Mouse (Mus musculus) embryonic facial prominence, embryonic 12.5 days (tissue): Measurements from ENCODE around the gene Lbh. TPM values are rescaled to one million over a fixed set of nuclear protein-coding genes. Genes with fewer than 3 reads are reported as not detected.

Experiments
- ATAC-seq: fragments of 200-750 bp; cut with Nextera tagmentation; 2 replicates; pipeline ENCODE4 v1.8.0; 2017; ENCODE audit not compliant: insufficient number of reproducible peaks, insufficient read depth, low FRiP score, low TSS enrichment
- H3K27ac ChIP-seq: fragments of 300-500 bp; sonication (generic); 2 replicates; pipeline ENCODE4 v1.5.1; 2016; ENCODE audit warnings: mild to moderate bottlenecking
- H3K27me3 ChIP-seq: fragments of 300-500 bp; sonication (generic); 2 replicates; pipeline ENCODE4 v1.6.1; 2016; ENCODE audit warnings: mild to moderate bottlenecking, moderate library complexity
- H3K36me3 ChIP-seq: fragments of 300-500 bp; sonication (generic); 2 replicates; pipeline ENCODE4 v1.6.1; 2016; ENCODE audit warnings: mild to moderate bottlenecking
- H3K4me1 ChIP-seq: fragments of 300-500 bp; sonication (generic); 2 replicates; pipeline ENCODE4 v1.6.1; 2016
- H3K4me2 ChIP-seq: fragments of 300-500 bp; sonication (generic); replicated peaks from 2 replicates; pipeline ENCODE4 v1.6.1; 2016; ENCODE audit warnings: mild to moderate bottlenecking, moderate library complexity
- H3K4me3 ChIP-seq: fragments of 300-500 bp; sonication (generic); 2 replicates; pipeline ENCODE4 v1.5.1; 2016; ENCODE audit warnings: mild to moderate bottlenecking
- H3K9ac ChIP-seq: fragments of 300-500 bp; sonication (generic); 2 replicates; pipeline ENCODE4 v1.6.1; 2016; ENCODE audit warnings: mild to moderate bottlenecking, moderate library complexity
- H3K9me3 ChIP-seq: fragments of 300-500 bp; sonication (generic); 2 replicates; pipeline ENCODE4 v1.6.1; 2016; ENCODE audit warnings: mild to moderate bottlenecking, moderate library complexity
- WGBS: fragments of 180-500 bp; shearing (Covaris S2); methylation state at CpG from one replicate; pipeline ENCODE4 v1.1.7; 2016; 5-methylcytosine and 5-hydroxymethylcytosine counted together
- polyA plus RNA-seq: library from polyadenylated mRNA; unstranded; fragments of >200 nt; fragmentation: Nextera tagmentation; extraction: Ambion mirVana; gene quantifications from 2 replicates; pipeline ENCODE4 v1.2.1, GENCODE M21; 2016

The Lbh gene
- polyA plus RNA-seq, 1 experiment from 2014 or later: 2.1 TPM

GRCm38 (mm10) chr17:72926994-72927393 lies 8.9 kb downstream of the Lbh start:
- Histone ChIP-seq H3K4me2 (no peak overlapping the region), H3K36me3 (peaks cover 7% of the 10 kb centered on the region; the same call in 1 of the 2 replicates), H3K4me3 (no peak overlapping the region), H3K27ac (no peak overlapping the region), H3K27me3 (no peaks in the 10 kb centered on the region), H3K9ac (no peak overlapping the region), H3K4me1 (peaks cover 20% of the 10 kb centered on the region; the same call in 1 of the 2 replicates), H3K9me3 (no peaks in the 10 kb centered on the region)
- ATAC-seq: no peak
- WGBS: 88% methylated on average over 8 of the region's 8 CpGs

GRCm38 (mm10) chr17:72933116-72933515 lies 15.0 kb downstream of the Lbh start:
- Histone ChIP-seq H3K36me3 (peaks cover 16% of the 10 kb centered on the region; the same call in 1 of the 2 replicates), H3K27ac (no peak overlapping the region), H3K9me3 (0 out of 2 replicates have a peak, but pooled peaks cover 3% of the 10 kb centered on the region), H3K4me1 (peaks cover 4% of the 10 kb centered on the region; the same call in 1 of the 2 replicates), H3K9ac (no peak overlapping the region), H3K4me2 (no peak overlapping the region), H3K27me3 (no peaks in the 10 kb centered on the region), H3K4me3 (no peak overlapping the region)
- 95% methylated on average over 4 of the region's 4 CpGs for WGBS
- no peak for ATAC-seq

- Histone ChIP-seq H3K4me3 (no peak overlapping the region), H3K27ac (no peak overlapping the region), H3K9me3 (0 out of 2 replicates have a peak, but pooled peaks cover 3% of the 10 kb centered on the region), H3K9ac (no peak overlapping the region), H3K4me2 (no peak overlapping the region), H3K4me1 (peaks cover 4% of the 10 kb centered on the region; the same call in 1 of the 2 replicates), H3K36me3 (peaks cover 16% of the 10 kb centered on the region; the same call in 1 of the 2 replicates), H3K27me3 (no peaks in the 10 kb centered on the region)
- WGBS: 40% methylated on average over 2 of the region's 2 CpGs
- no peak for ATAC-seq
Measured at GRCm38 (mm10) chr17:72934146-72934545, 16.0 kb downstream of the Lbh start.

- H3K9me3 ChIP-seq: 0 out of 2 replicates have a peak, but pooled peaks cover 3% of the 10 kb centered on the region
- peaks cover 17% of the 10 kb centered on the region for H3K36me3 ChIP-seq
- WGBS: 39% methylated on average over 3 of the region's 3 CpGs
- no peak overlapping the region for H3K4me3 ChIP-seq
- no peak overlapping the region for H3K4me2 ChIP-seq
- H3K27me3 ChIP-seq: no peaks in the 10 kb centered on the region
- no peak for ATAC-seq
- H3K4me1 ChIP-seq: peaks cover 4% of the 10 kb centered on the region; the same call in 1 of the 2 replicates
- H3K27ac ChIP-seq: no peak overlapping the region
- H3K9ac ChIP-seq: no peak overlapping the region
Measured at GRCm38 (mm10) chr17:72934653-72935052, 16.5 kb downstream of the Lbh start.

GRCm38 (mm10) chr17:72935921-72936320 lies 17.8 kb downstream of the Lbh start:
- WGBS: 63% methylated on average over 7 of the region's 7 CpGs
- no peaks in the 10 kb centered on the region for H3K27me3 ChIP-seq
- no peak overlapping the region for H3K9ac ChIP-seq
- H3K27ac ChIP-seq: no peak overlapping the region
- H3K4me3 ChIP-seq: no peak overlapping the region
- ATAC-seq: no peak
- peaks cover 4% of the 10 kb centered on the region; the same call in 1 of the 2 replicates for H3K4me1 ChIP-seq
- 0 out of 2 replicates have a peak, but pooled peaks cover 10% of the 10 kb centered on the region for H3K9me3 ChIP-seq
- peaks cover 24% of the 10 kb centered on the region for H3K36me3 ChIP-seq
- H3K4me2 ChIP-seq: no peak overlapping the region

GRCm38 (mm10) chr17:72936336-72936735 lies 18.2 kb downstream of the Lbh start:
- H3K4me2 ChIP-seq: no peak overlapping the region
- peaks cover 4% of the 10 kb centered on the region; the same call in 1 of the 2 replicates for H3K4me1 ChIP-seq
- peaks cover 24% of the 10 kb centered on the region for H3K36me3 ChIP-seq
- no peak overlapping the region for H3K9ac ChIP-seq
- H3K9me3 ChIP-seq: 0 out of 2 replicates have a peak, but pooled peaks cover 10% of the 10 kb centered on the region
- H3K4me3 ChIP-seq: no peak overlapping the region
- H3K27me3 ChIP-seq: no peaks in the 10 kb centered on the region
- no peak overlapping the region for H3K27ac ChIP-seq
- WGBS: 80% methylated on average over 3 of the region's 3 CpGs
- ATAC-seq: no peak

GRCm38 (mm10) chr17:72937204-72937603 lies 19.1 kb downstream of the Lbh start:
- H3K36me3 ChIP-seq: peaks cover 29% of the 10 kb centered on the region
- H3K9ac ChIP-seq: no peak overlapping the region
- no peaks in the 10 kb centered on the region for H3K27me3 ChIP-seq
- H3K27ac ChIP-seq: no peak overlapping the region
- no peak overlapping the region for H3K4me3 ChIP-seq
- H3K4me2 ChIP-seq: no peak overlapping the region
- WGBS: 88% methylated on average over 9 of the region's 9 CpGs
- 0 out of 2 replicates have a peak, but pooled peaks cover 10% of the 10 kb centered on the region for H3K9me3 ChIP-seq
- ATAC-seq: no peak
- peaks cover 4% of the 10 kb centered on the region; the same call in 1 of the 2 replicates for H3K4me1 ChIP-seq

GRCm38 (mm10) chr17:72938026-72938795 lies 20.1 kb downstream of the Lbh start:
- peaks cover 4% of the 10 kb centered on the region; the same call in 1 of the 2 replicates for H3K4me1 ChIP-seq
- H3K27me3 ChIP-seq: no peaks in the 10 kb centered on the region
- ATAC-seq: no peak
- 89% methylated on average over 11 of the region's 11 CpGs for WGBS
- no peak overlapping the region for H3K9ac ChIP-seq
- H3K9me3 ChIP-seq: 0 out of 2 replicates have a peak, but pooled peaks cover 7% of the 10 kb centered on the region
- H3K4me2 ChIP-seq: no peak overlapping the region
- no peak overlapping the region for H3K4me3 ChIP-seq
- peaks cover 32% of the 10 kb centered on the region for H3K36me3 ChIP-seq
- peak overlapping the region; percentile 7; the same call in 1 of the 2 replicates for H3K27ac ChIP-seq

- 88% methylated on average over 15 of the region's 15 CpGs for whole genome bisulfite sequencing
- no peak for ATAC-seq
- no peaks in the 10 kb centered on the region for H3K27me3 ChIP-seq
- no peak overlapping the region for H3K4me2 ChIP-seq
- peaks cover 4% of the 10 kb centered on the region; the same call in 1 of the 2 replicates for H3K4me1 ChIP-seq
- H3K9ac ChIP-seq: no peak overlapping the region
- peaks cover 26% of the 10 kb centered on the region for H3K36me3 ChIP-seq
- H3K4me3 ChIP-seq: no peak overlapping the region
- H3K9me3 ChIP-seq: 0 out of 2 replicates have a peak, but pooled peaks cover 7% of the 10 kb centered on the region
- 0 out of 2 replicates have a peak overlapping the region, but pooled peaks have one; percentile 11 for H3K27ac ChIP-seq
Measured at GRCm38 (mm10) chr17:72938871-72939568, 20.9 kb downstream of the Lbh start.

- Histone ChIP-seq H3K4me2 (no peak overlapping the region), H3K4me1 (peaks cover 4% of the 10 kb centered on the region; the same call in 1 of the 2 replicates), H3K4me3 (no peak overlapping the region), H3K9me3 (0 out of 2 replicates have a peak, but pooled peaks cover 10% of the 10 kb centered on the region), H3K27ac (no peak overlapping the region), H3K9ac (no peak overlapping the region), H3K36me3 (peaks cover 22% of the 10 kb centered on the region), H3K27me3 (no peaks in the 10 kb centered on the region)
- no peak for ATAC-seq
- 74% methylated on average over 6 of the region's 6 CpGs for WGBS
Measured at GRCm38 (mm10) chr17:72939569-72939899, 21.4 kb downstream of the Lbh start.

GRCm38 (mm10) chr17:72944368-72944767 lies 26.3 kb downstream of the Lbh start:
- Histone ChIP-seq H3K9me3 (0 out of 2 replicates have a peak, but pooled peaks cover 10% of the 10 kb centered on the region), H3K9ac (no peak overlapping the region), H3K4me3 (no peak overlapping the region), H3K27me3 (no peaks in the 10 kb centered on the region), H3K4me1 (peaks cover 5% of the 10 kb centered on the region; the same call in 1 of the 2 replicates), H3K27ac (no peak overlapping the region), H3K4me2 (no peak overlapping the region), H3K36me3 (peaks cover 20% of the 10 kb centered on the region)
- no peak for ATAC-seq
- WGBS: 87% methylated on average over 5 of the region's 5 CpGs
